Mouse (Mus musculus) hindbrain, embryonic 14.5 days (tissue): Measurements from ENCODE around the gene Nat14. TPM values are rescaled to one million over a fixed set of nuclear protein-coding genes. Genes with fewer than 3 reads are reported as not detected.

ENCODE experiments used
- ATAC-seq: fragments of 200-750 bp; cut with Nextera tagmentation; 2 replicates; pipeline ENCODE4 v1.8.0; 2017; ENCODE audit warnings: moderate number of reproducible peaks, mild to moderate bottlenecking, moderate TSS enrichment, moderate library complexity; ENCODE audit not compliant: low FRiP score
- DNase-seq: peaks from one replicate; pipeline ENCODE4 v3.0.0-alpha.2; 2015; ENCODE audit warnings: low spot score
- H3K27ac ChIP-seq: fragments of 300-500 bp; sonication (generic); 2 replicates; pipeline ENCODE4 v1.5.1; 2014; ENCODE audit warnings: mild to moderate bottlenecking, moderate library complexity
- H3K27me3 ChIP-seq: fragments of 300-500 bp; sonication (generic); 2 replicates; pipeline ENCODE4 v1.6.1; 2014; ENCODE audit warnings: mild to moderate bottlenecking, low read length, mixed read lengths; ENCODE audit not compliant: control insufficient read depth, insufficient read depth
- H3K36me3 ChIP-seq: fragments of 300-500 bp; sonication (generic); replicated peaks from 2 replicates; pipeline ENCODE4 v1.6.1; 2014; ENCODE audit not compliant: control insufficient read depth, insufficient read depth
- H3K4me1 ChIP-seq: fragments of 300-500 bp; sonication (generic); replicated peaks from 2 replicates; pipeline ENCODE4 v1.6.1; 2014; ENCODE audit warnings: antibody characterized with exemption, low read length, mixed read lengths; ENCODE audit not compliant: control insufficient read depth, insufficient read depth
- H3K4me2 ChIP-seq: fragments of 300-500 bp; sonication (generic); replicated peaks from 2 replicates; pipeline ENCODE4 v1.6.1; 2014; ENCODE audit warnings: mild to moderate bottlenecking, moderate library complexity
- H3K4me3 ChIP-seq: fragments of 300-500 bp; sonication (generic); replicated peaks from 2 replicates; pipeline ENCODE4 v1.5.1; 2014; ENCODE audit warnings: mild to moderate bottlenecking, low read length
- H3K9ac ChIP-seq: fragments of 300-500 bp; sonication (generic); 2 replicates; pipeline ENCODE4 v1.6.1; 2014
- H3K9me3 ChIP-seq: fragments of 300-500 bp; sonication (generic); 2 replicates; pipeline ENCODE4 v1.6.1; 2016; ENCODE audit warnings: low read length; ENCODE audit not compliant: control insufficient read depth
- WGBS: fragments of 180-500 bp; shearing (Covaris S2); extraction: QIAGEN DNeasy Blood & Tissue Kit; methylation state at CpG from one replicate; pipeline ENCODE4 v1.1.7; 2014; 5-methylcytosine and 5-hydroxymethylcytosine counted together
- polyA plus RNA-seq: library from polyadenylated mRNA; unstranded; fragments of >200 nt; fragmentation: Nextera tagmentation; extraction: Ambion mirVana; gene quantifications from 2 replicates; pipeline ENCODE4 v1.2.1, GENCODE M21; 2014

The Nat14 gene
- polyA plus RNA-seq, 1 experiment from 2014 or later: 23.6 TPM

DNA sequence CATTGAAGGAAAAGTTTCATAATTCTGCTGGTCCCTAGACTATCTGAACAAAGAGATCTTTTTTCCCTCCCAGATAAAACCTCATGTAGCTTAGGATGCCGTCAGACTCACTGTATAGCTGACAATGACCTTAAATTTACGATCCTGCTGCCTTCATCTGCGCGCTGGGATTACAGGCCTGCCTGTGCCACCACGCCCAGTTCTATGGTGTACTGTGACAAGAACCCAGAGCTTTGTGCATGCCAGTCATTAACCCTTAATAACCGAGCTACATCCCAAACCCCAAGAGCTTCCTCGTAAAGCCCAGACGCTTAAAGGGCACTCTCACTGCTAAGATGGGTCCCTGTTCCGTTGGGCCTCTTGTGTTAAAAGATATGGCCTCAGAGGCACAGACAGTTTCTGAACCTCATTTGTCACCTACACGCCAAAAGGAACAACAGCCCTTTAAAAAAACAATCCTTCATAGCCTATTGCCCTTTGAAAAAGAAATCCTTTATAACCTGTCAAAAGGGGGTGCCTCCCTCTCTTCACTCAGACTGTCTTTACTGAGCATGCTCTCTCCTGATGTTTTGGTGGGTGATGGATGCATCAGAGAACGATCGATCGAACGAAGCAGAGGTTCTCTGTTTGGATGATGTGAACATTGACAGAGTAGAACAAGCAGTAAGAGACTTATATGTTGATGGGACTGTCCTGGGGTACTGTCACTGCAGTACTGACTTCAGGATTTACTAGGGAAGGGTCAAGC, 6.0 kb upstream of the Nat14 start:
- peak; percentile 56 for DNase-seq
- Histone ChIP-seq H3K9ac (peak overlapping the region; percentile 71), H3K4me1 (peaks cover 22% of the 10 kb centered on the region), H3K9me3 (no peaks in the 10 kb centered on the region), H3K27me3 (no peaks in the 10 kb centered on the region), H3K4me2 (peak overlapping the region; percentile 71), H3K4me3 (peak overlapping the region; percentile 57), H3K36me3 (peaks cover 27% of the 10 kb centered on the region), H3K27ac (peak overlapping the region; percentile 98)
- WGBS: 13% methylated on average over 14 of the region's 14 CpGs
- peak; percentile 61 for ATAC-seq

DNA sequence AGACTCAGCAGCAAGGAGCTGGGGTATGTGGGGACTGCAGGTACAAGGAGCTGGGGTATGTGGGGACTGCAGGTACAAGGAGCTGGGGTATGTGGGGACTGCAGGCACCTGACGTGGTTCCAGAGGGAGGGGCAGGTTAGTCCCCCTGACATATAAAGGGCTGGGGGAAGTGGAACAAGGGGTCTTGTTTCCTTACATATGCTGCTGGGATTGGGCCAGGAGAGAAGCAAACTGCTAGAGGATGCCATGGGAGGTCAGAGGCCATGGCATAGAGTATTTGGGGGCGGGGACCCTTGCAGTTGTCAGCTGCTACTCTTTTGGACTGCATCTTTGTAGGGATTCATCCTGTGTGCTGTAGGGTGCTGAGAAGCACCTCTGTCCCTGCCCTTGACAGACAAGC, 4.3 kb upstream of the Nat14 start:
- H3K4me1 ChIP-seq: peaks cover 32% of the 10 kb centered on the region
- no peak overlapping the region for H3K4me2 ChIP-seq
- 87% methylated on average over 2 of the region's 2 CpGs for WGBS
- H3K9ac ChIP-seq: no peak overlapping the region
- H3K27me3 ChIP-seq: no peaks in the 10 kb centered on the region
- peak overlapping the region; percentile 98; the same call in 1 of the 2 replicates for H3K27ac ChIP-seq
- no peaks in the 10 kb centered on the region for H3K9me3 ChIP-seq
- no peak for ATAC-seq
- no peak overlapping the region for H3K4me3 ChIP-seq
- DNase-seq: no peak
- peaks cover 32% of the 10 kb centered on the region for H3K36me3 ChIP-seq

- WGBS: 92% methylated on average over 15 of the region's 15 CpGs
- ATAC-seq (no peak), DNase-seq (no peak)
- H3K4me3 ChIP-seq: no peak overlapping the region
- H3K27me3 ChIP-seq: no peaks in the 10 kb centered on the region
- H3K4me1 ChIP-seq: peaks cover 36% of the 10 kb centered on the region
- H3K9me3 ChIP-seq: no peaks in the 10 kb centered on the region
- H3K36me3 ChIP-seq: peaks cover 32% of the 10 kb centered on the region
- no peak overlapping the region for H3K4me2 ChIP-seq
- no peak overlapping the region for H3K27ac ChIP-seq
- no peak overlapping the region for H3K9ac ChIP-seq
Measured at GRCm38 (mm10) chr7:4918681-4919080, 3.1 kb upstream of the Nat14 start.

DNA sequence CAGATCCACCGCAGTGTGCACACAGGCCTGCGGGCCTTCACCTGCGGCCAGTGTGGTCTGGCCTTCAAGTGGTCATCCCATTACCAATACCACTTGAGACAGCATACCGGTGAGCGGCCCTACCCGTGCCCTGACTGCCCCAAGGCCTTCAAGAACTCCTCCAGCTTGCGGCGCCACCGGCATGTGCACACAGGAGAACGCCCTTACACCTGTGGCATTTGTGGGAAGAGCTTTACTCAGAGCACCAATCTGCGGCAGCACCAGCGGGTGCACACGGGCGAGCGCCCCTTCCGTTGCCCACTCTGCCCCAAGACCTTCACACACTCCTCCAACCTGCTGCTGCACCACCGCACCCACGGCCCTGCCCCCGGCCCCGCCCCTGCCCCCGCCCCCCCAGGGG, 2.7 kb upstream of the Nat14 start:
- no peak for DNase-seq
- no peak for ATAC-seq
- no peak overlapping the region for H3K4me3 ChIP-seq
- no peak overlapping the region for H3K9ac ChIP-seq
- H3K27me3 ChIP-seq: no peaks in the 10 kb centered on the region
- peaks cover 39% of the 10 kb centered on the region for H3K4me1 ChIP-seq
- no peaks in the 10 kb centered on the region for H3K9me3 ChIP-seq
- 87% methylated on average over 21 of the region's 21 CpGs for WGBS
- H3K4me2 ChIP-seq: no peak overlapping the region
- peaks cover 32% of the 10 kb centered on the region for H3K36me3 ChIP-seq
- no peak overlapping the region for H3K27ac ChIP-seq

DNA sequence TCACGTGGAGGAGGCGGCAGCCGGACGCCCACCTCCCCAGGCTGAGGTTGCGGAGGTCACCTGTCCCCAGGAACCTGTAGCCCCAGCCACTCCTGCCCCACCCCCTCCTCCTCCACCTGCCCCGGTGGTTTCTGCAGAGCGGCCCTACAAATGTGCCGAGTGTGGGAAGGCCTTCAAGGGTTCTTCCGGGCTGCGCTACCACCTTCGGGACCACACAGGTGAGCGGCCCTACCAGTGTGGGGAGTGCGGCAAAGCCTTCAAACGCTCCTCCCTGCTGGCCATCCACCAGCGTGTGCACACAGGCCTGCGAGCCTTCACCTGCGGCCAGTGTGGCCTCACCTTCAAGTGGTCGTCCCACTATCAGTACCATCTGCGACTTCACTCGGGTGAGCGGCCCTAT, 1.9 kb upstream of the Nat14 start:
- Histone ChIP-seq H3K27ac (no peak overlapping the region), H3K36me3 (peaks cover 32% of the 10 kb centered on the region), H3K9ac (no peak overlapping the region), H3K27me3 (no peaks in the 10 kb centered on the region), H3K4me1 (peaks cover 41% of the 10 kb centered on the region), H3K9me3 (no peaks in the 10 kb centered on the region), H3K4me3 (no peak overlapping the region), H3K4me2 (no peak overlapping the region)
- no peak for DNase-seq
- no peak for ATAC-seq
- 87% methylated on average over 21 of the region's 21 CpGs for WGBS

GRCm38 (mm10) chr7:4920496-4920895, 1.3 kb upstream of the Nat14 start:
- Histone ChIP-seq H3K27me3 (no peaks in the 10 kb centered on the region), H3K27ac (peak overlapping the region; percentile 98; the same call in 1 of the 2 replicates), H3K9ac (no peak overlapping the region), H3K9me3 (no peaks in the 10 kb centered on the region), H3K4me2 (no peak overlapping the region), H3K4me3 (no peak overlapping the region), H3K36me3 (peaks cover 32% of the 10 kb centered on the region), H3K4me1 (peaks cover 46% of the 10 kb centered on the region)
- DNase-seq (no peak), ATAC-seq (no peak)
- WGBS: 93% methylated on average over 19 of the region's 19 CpGs

- DNase-seq: no peak
- Histone ChIP-seq H3K27me3 (no peaks in the 10 kb centered on the region), H3K4me1 (peaks cover 49% of the 10 kb centered on the region), H3K9ac (peak overlapping the region; percentile 61; the same call in 1 of the 2 replicates), H3K4me2 (peak overlapping the region; percentile 82), H3K27ac (peak overlapping the region; percentile 98), H3K9me3 (no peaks in the 10 kb centered on the region), H3K4me3 (peak overlapping the region; percentile 35; the same call in 1 of the 2 replicates), H3K36me3 (peaks cover 32% of the 10 kb centered on the region)
- 57% methylated on average over 23 of the region's 23 CpGs for WGBS
- ATAC-seq: no peak
Measured at GRCm38 (mm10) chr7:4920976-4921823, 628 bp upstream of the Nat14 start.

DNA sequence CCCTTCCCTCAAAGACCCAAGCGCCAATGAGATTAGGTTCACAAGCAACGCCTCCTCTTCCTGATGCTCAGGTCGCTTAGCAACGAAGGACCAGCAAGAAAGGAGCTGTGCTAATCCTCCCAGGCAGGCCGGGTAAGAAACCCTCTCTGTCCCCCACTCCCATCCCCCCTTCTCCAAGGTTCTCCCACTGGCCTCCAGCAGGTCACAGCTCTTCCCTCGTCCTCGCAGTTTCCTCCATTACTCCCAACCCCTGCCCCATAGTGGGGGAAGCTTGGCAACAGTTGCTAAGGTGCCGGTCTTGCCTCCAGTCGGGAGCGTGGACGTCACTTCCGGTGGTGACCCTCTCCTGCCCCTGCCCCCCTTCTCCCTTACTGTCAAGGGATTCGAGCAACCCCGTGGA, 680 bp downstream of the Nat14 start:
- Histone ChIP-seq H3K9me3 (no peaks in the 10 kb centered on the region), H3K9ac (peak overlapping the region; percentile 61), H3K36me3 (peaks cover 32% of the 10 kb centered on the region), H3K27ac (peak overlapping the region; percentile 98), H3K4me3 (peak overlapping the region; percentile 35), H3K4me2 (peak overlapping the region; percentile 82), H3K27me3 (no peaks in the 10 kb centered on the region), H3K4me1 (peaks cover 38% of the 10 kb centered on the region)
- 0% methylated on average over 14 of the region's 14 CpGs for WGBS
- DNase-seq: peak; percentile 87
- ATAC-seq: peak; percentile 84

DNA sequence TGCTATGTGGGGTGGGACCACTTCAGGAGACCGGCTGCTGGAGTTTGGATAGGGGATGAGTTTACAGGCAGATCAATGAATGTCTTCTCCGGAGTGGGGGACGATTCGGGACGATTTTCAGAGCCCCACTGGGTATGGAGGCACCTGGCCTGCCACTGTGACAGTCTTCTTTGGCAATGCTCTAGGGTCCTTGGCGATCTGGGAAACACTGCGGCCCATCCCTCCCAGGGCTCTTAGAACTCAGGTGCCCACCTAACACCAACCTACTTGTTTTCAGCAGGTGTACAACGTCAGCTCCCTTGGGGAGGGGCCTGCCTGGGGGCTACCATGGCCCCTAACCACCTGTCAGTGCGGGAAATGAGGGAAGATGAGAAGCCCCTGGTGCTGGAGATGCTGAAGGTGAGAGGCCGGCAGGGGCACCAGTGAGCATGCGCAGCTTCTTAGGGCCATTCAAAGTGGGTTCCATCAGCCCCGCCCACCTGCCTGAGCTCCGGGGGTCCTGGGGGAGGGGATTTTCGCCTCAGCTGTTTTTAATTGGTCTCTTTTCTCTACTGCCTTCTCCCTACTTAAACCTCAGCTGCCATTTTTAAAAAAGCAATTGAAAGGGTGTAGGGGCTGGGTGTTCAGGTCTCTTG, 1.2 kb downstream of the Nat14 start:
- Histone ChIP-seq H3K9me3 (no peaks in the 10 kb centered on the region), H3K4me1 (peaks cover 38% of the 10 kb centered on the region), H3K27ac (peak overlapping the region; percentile 98), H3K9ac (peak overlapping the region; percentile 66), H3K36me3 (peaks cover 32% of the 10 kb centered on the region), H3K4me3 (peak overlapping the region; percentile 35), H3K4me2 (peak overlapping the region; percentile 82), H3K27me3 (no peaks in the 10 kb centered on the region)
- peak; percentile 87 for DNase-seq
- ATAC-seq: peak; percentile 47
- 1% methylated on average over 14 of the region's 14 CpGs for WGBS
